Mouse (Mus musculus) bone marrow, adult 2 months (tissue): ENCODE measurements around the gene D930048N14Rik.

ENCODE experiments used
- CTCF ChIP-seq: fragments of 200-500 bp; IDR thresholded peaks from 2 replicates; pipeline ENCODE4 v1.5.1; 2011; ENCODE audit warnings: low read length, control low read depth; ENCODE audit not compliant: control insufficient read depth, insufficient read depth
- POLR2A ChIP-seq: fragments of 200-500 bp; IDR thresholded peaks from 2 replicates; pipeline ENCODE4 v1.6.1; 2011; ENCODE audit warnings: low read depth, mild to moderate bottlenecking, control low read depth, low read length, borderline replicate concordance; ENCODE audit not compliant: control insufficient read depth

- TF ChIP-seq CTCF (no peak), POLR2A (no peak)
Observed at GRCm38 (mm10) chr11:51640748-51641147, 10.0 kb upstream of the D930048N14Rik start.
